Mouse (Mus musculus): ENCODE data around the gene Faim2.

GRCm38 (mm10) chr15:99519626-99520025 is 8.3 kb downstream of the Faim2 start:
- no peak for TF ChIP-seq CTCF (IDR thresholded peaks at IDR 0.05; ENCODE audit: extremely low read depth, insufficient read depth, low read length)
- TF ChIP-seq POLR2A (IDR thresholded peaks at IDR 0.05; ENCODE audit: extremely low read depth, insufficient read depth, low read length): no peak
